Mouse (Mus musculus) retina, postnatal 7 days (tissue): ENCODE data around the gene Ms4a8a.
"Not testable (repeated sequence)": the region's sequence is repeated elsewhere in the genome, so short reads cannot be mapped to it uniquely, and the experiment has no call there.

Experiments
- DNase-seq: peaks from one replicate; pipeline ENCODE4 v3.0.0-alpha.2; 2012; ENCODE audit warnings: low read depth, low spot score

The Ms4a8a gene

GRCm38 (mm10) chr19:11080934-11081333 is at the start of gene Ms4a8a:
Gene Ms4a8a, minus strand, starts transcription at chr19:11081102.
- no peak for DNase-seq

GRCm38 (mm10) chr19:11129702-11130101 is 48.8 kb upstream of the Ms4a8a start:
- no peak for DNase-seq

- peak; percentile 14 for DNase-seq
Observed at GRCm38 (mm10) chr19:11121016-11121420, 40.1 kb upstream of the Ms4a8a start.

GRCm38 (mm10) chr19:11119338-11119737 is 38.4 kb upstream of the Ms4a8a start:
- DNase-seq: no peak

GRCm38 (mm10) chr19:11107746-11108145 is 26.8 kb upstream of the Ms4a8a start:
- no peak for DNase-seq

- no peak for DNase-seq
Observed at GRCm38 (mm10) chr19:11101880-11102279, 21.0 kb upstream of the Ms4a8a start.

- DNase-seq: no peak
Observed at GRCm38 (mm10) chr19:11098401-11098800, 17.5 kb upstream of the Ms4a8a start.

- not testable (repeated sequence) for DNase-seq
Observed at GRCm38 (mm10) chr19:11092131-11092530, 11.2 kb upstream of the Ms4a8a start.

- no peak for DNase-seq
Observed at GRCm38 (mm10) chr19:11070364-11070763, 10.5 kb downstream of the Ms4a8a start.

GRCm38 (mm10) chr19:11065202-11065875 is 15.6 kb downstream of the Ms4a8a start:
- no peak for DNase-seq

- no peak for DNase-seq
Observed at GRCm38 (mm10) chr19:11060900-11061299, 20.0 kb downstream of the Ms4a8a start.

GRCm38 (mm10) chr19:11059967-11060366 is 20.9 kb downstream of the Ms4a8a start:
- DNase-seq: no peak

GRCm38 (mm10) chr19:11055700-11056099 is 25.2 kb downstream of the Ms4a8a start:
- DNase-seq: not testable (repeated sequence)

GRCm38 (mm10) chr19:11053277-11053676 is 27.6 kb downstream of the Ms4a8a start:
- DNase-seq: no peak

GRCm38 (mm10) chr19:11052877-11053276 is 28.0 kb downstream of the Ms4a8a start:
- DNase-seq: no peak

GRCm38 (mm10) chr19:11050286-11050685 is 30.6 kb downstream of the Ms4a8a start:
- DNase-seq: no peak

- no peak for DNase-seq
Observed at GRCm38 (mm10) chr19:11049426-11049825, 31.5 kb downstream of the Ms4a8a start.

GRCm38 (mm10) chr19:11048503-11048902 is 32.4 kb downstream of the Ms4a8a start:
- no peak for DNase-seq

GRCm38 (mm10) chr19:11048009-11048408 is 32.9 kb downstream of the Ms4a8a start:
- no peak for DNase-seq

GRCm38 (mm10) chr19:11044996-11045711 is 35.7 kb downstream of the Ms4a8a start:
- peak; percentile 16 for DNase-seq

- DNase-seq: no peak
Observed at GRCm38 (mm10) chr19:11044671-11044995, 36.3 kb downstream of the Ms4a8a start.

- DNase-seq: no peak
Observed at GRCm38 (mm10) chr19:11037570-11037969, 43.3 kb downstream of the Ms4a8a start.

GRCm38 (mm10) chr19:11022382-11022781 is 58.5 kb downstream of the Ms4a8a start:
- DNase-seq: no peak
